Mouse (Mus musculus) heart, postnatal 0 days (tissue): ENCODE measurements around the gene 4930469K13Rik.

Source experiments
- CTCF ChIP-seq: IDR thresholded peaks from 2 replicates; pipeline ENCODE4 v1.5.1; 2016; ENCODE audit warnings: antibody characterized with exemption, control low read depth, low read depth
- EP300 ChIP-seq: IDR thresholded peaks from 2 replicates; pipeline ENCODE4 v1.6.1; 2016; ENCODE audit warnings: antibody characterized with exemption, low read depth

DNA sequence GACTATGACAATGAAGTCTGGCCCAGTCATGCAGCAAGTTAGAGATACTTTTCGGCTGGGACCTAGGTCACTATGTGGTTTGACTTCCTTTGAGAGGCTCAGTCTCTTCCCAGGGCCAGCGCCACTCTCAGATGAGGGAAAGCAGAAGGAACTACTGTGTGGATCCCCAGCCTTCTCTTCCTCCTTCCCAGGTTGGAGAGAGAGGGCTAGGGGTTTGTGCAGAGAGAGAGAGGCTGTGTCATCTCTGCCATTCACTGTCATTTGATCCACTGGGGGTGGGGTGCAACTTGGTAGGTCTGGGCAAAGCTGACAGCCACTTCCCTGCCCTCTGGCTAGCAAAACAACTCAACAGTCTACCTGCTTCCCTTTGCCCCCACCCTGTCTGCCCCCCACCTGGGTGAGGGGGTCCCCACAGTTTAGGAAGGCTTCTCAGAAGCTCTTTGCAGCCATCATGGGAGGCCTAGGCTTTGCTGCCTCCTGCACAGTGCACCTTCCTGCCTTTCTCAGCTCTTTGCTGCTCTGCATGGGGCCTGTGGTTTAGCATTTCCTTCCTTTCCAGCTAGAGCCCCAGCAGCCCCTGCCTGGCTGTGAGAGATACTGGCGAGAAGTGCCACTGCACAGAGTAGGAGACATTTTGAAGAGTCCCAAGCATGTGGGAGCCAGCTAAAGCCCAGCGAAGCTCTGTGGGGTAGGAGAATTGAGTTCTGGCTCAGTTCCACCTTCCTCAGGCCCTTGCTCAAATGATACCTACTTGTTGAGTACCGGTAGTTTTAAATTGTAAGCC, 34.5 kb downstream of the 4930469K13Rik start:
- TF ChIP-seq CTCF = no peak
- TF ChIP-seq EP300 = no peak
